Mouse (Mus musculus) heart, postnatal 10 days (tissue): Measurements from ENCODE around the gene Ddx46. TPM values are rescaled to one million over a fixed set of nuclear protein-coding genes. Genes with fewer than 3 reads are reported as not detected.
"Not testable (repeated sequence)": the region's sequence is repeated elsewhere in the genome, so short reads cannot be mapped to it uniquely, and the experiment has no call there.

Experiments
- DNase-seq, 2 experiments: peaks; one replicate each; pipeline ENCODE4 v3.0.0; 2021
- intact Hi-C: fragments of 180-260 bp; cut with DNase I; formaldehyde crosslinking; loops from one replicate; pipeline ENCODE4 v1.15.1; 2025
- total RNA-seq, 2 experiments: library from RNA; stranded (reverse); gene quantifications; 2 replicates each; pipeline ENCODE4 v1.2.3; 2021

Ddx46 gene
- total RNA-seq, 2 experiments from 2014 or later, result 29.8 to 33.5 TPM

- no peak for DNase-seq
- intact Hi-C loops, result no loop called here
These were observed 1.6 kb downstream of the Ddx46 start for GRCm38 (mm10) chr13:55636185-55636983.

GRCm38 (mm10) chr13:55640480-55640879, 5.7 kb downstream of the Ddx46 start:
- intact Hi-C loops, result loop anchor here (1.0 kb wide), 1 partner anchor 39 kb away; no protein-coding TSS in a partner anchor
- DNase-seq, result peak; percentile 83 to 91

GRCm38 (mm10) chr13:55644525-55644924, 9.7 kb downstream of the Ddx46 start:
- intact Hi-C loops, result no loop called here
- peak in 1 of 2 experiments; percentile 12 for DNase-seq

DNA sequence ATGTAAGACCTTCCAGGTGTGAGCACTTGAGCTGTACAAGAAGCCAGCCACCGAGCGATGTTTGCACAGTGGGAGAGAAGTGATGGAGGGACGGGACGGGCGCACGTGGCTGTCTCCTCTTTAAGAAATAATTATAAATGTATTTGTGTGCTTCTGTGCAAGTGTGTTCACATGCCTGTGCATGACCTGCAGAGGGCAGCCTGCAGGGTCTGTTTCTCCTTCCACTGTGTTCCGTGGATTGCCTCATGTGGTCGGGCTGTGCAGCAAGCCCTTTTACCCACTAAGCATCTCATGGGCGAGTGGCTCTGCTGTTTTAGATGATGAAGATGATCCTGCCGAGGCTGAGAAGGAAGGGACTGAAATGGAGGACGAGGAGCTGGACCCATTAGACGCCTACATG, 15.3 kb downstream of the Ddx46 start:
- intact Hi-C loops, result no loop called here
- DNase-seq, result no peak

GRCm38 (mm10) chr13:55650980-55651379, 16.2 kb downstream of the Ddx46 start:
- intact Hi-C loops, result no loop called here
- no peak for DNase-seq

DNA sequence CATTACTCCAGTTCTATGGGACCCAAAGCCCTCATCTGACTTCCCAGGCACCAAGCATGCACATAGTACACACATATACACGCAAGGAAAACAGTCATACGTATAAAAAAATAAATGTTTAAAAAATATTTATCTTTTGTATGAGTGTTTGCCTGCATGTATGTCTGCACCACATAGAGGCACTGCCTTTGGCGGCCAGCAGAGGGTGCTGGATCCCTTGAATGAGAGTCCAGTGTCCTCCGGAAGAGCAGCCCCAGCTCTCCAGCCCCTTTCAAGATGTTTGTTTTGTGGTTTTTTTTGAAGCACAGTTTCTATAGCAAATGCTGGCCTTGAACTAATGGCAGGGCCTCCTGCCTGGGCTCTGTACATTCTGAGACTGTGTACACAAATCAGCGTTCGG, 33.7 kb downstream of the Ddx46 start:
- peak; percentile 24 to 42 for DNase-seq

GRCm38 (mm10) chr13:55672711-55673110, 37.9 kb downstream of the Ddx46 start:
- no peak for DNase-seq
- intact Hi-C loops, result no loop called here

More for the DNA sequence above, 33.7 kb downstream of the Ddx46 start:
- intact Hi-C loops, result loop anchor here (2.0 kb wide), 1 partner anchor 60 kb away; no protein-coding TSS in a partner anchor

GRCm38 (mm10) chr13:55677364-55677763, 42.5 kb downstream of the Ddx46 start:
- intact Hi-C loops, result no loop called here
- no peak for DNase-seq

DNA sequence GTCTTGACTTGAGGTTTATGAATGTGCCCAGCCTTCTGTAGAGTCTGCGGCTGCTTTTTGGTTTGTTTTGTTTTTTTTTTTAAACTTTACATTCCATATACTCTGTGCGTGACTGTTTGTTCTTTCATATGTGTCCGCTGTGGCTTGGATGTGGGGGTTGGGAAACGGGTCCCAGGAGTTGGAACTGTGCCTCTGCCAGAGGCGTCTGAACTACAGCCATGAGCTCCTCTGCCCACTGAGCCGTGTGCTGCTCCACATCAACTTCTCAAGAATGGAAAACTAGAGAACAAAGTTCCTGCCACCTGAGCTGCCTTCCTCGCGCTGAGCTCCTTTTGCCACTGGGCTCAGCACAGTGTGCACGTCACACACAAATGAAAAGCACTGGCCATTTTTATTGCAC, 47.4 kb downstream of the Ddx46 start:
- DNase-seq, result no peak
- intact Hi-C loops, result no loop called here

GRCm38 (mm10) chr13:55683581-55683980, 48.8 kb downstream of the Ddx46 start:
- no peak for DNase-seq
- intact Hi-C loops, result no loop called here

GRCm38 (mm10) chr13:55686107-55686633, 51.3 kb downstream of the Ddx46 start:
- intact Hi-C loops, result no loop called here
- no peak for DNase-seq

DNA sequence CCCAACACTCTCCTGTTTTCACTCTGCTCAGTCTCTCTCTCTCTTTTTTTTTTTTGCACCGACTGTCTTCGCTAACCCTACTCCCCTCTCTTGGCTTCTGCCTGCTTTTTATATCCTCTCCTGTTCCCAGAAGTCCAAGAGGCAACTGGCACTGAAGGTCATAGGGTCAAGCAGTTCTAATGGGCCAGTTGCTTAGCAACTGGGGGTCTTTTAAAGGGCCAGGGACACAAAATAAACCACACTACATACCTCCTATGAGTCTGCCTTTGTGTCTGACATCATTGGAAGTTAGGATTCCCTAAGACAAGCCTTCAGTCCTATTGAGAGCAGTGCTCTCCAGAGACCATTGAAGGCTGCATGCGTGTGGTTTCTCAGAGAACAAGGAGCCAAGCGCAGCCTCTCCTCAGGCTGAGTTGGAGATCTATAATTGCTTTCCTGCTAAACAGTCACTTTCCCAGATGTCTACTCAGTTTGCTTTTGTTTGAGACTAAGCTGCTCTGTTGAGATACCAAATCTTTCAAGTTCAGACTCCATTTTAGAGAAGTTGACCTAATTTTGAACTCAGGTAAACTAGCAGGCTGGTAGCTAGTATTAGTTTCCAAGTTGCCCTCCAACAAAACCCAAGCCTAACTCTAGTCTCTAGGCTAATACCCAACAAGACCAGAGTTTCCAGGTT, 53.2 kb downstream of the Ddx46 start:
- intact Hi-C loops, result no loop called here

DNA sequence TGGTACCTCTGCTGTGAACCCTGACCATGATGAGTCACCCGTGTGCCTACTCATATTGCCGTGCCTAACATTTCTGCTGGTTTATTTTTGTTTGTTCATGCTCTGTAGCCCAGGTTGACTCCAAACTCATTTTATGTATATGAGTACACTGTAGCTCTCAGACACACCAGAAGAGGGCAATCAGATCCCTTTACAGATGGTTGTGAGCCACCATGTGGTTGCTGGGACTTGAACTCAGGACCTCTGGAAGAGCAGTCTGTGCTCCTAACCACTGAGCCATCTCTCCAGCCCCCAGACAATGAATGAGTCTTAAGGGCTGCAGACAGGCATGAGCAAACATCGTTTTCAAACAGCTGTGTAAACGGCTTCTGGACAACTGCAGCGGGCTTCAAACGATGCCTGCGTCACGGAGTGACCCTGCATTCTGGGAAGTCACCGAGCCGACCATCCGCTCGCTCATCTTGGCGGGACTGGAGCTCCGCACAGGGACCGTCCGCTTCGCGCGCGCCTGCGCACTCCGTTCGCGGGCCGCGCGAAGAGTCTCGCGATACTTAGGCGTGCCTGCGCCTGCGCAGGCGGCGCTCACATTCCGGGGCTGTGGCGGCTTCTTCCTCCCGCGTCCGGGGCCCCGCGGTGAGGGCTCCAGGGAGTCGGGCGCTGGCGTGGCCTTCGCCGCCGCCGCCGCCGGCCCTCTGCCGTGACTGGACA, 57.9 kb downstream of the Ddx46 start, which contains the start of gene B230219D22Rik:
Gene B230219D22Rik, plus strand, starts transcription at position 590 of the 708 bp plus-strand sequence.
- intact Hi-C loops, result loop anchor here (5.0 kb wide), 1 partner anchor 35 kb away; the partner anchor contains the start of gene Pcbd2
- DNase-seq, result peak; percentile 93

More for the DNA sequence above, 53.2 kb downstream of the Ddx46 start:
- DNase-seq, result no peak

GRCm38 (mm10) chr13:55693243-55693721, 58.5 kb downstream of the Ddx46 start:
- DNase-seq, result no peak
- intact Hi-C loops, result loop anchor here (5.0 kb wide), 1 partner anchor 34 kb away; the partner anchor contains the start of gene Pcbd2

- DNase-seq, result no peak
- intact Hi-C loops, result loop anchor here (5.0 kb wide), 1 partner anchor 33 kb away; the partner anchor contains the start of gene Pcbd2
These were observed 59.3 kb downstream of the Ddx46 start for GRCm38 (mm10) chr13:55694110-55694509.

DNA sequence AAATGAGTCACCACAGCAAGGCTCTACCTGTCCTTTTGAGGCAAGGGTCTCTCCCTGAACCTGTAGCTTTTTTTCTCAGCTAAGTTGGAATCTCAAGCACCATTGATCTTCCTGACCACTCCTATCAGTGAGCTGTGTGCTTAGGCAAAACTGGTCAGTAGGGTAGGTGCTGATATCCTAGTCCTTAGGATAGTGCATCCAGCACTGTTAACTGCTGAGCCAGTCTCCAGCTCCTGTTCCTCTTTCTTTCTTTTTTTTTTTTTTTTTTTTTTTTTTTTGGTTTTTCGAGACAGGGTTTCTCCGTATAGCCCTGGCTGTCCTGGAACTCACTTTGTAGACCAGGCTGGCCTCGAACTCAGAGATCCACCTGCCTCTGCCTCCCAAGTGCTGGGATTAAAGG, 61.2 kb downstream of the Ddx46 start:
- DNase-seq, intact Hi-C loops: not testable (repeated sequence)

GRCm38 (mm10) chr13:55704301-55704700, 69.5 kb downstream of the Ddx46 start:
- DNase-seq, result no peak
- intact Hi-C loops, result no loop called here

GRCm38 (mm10) chr13:55712846-55713245, 78.0 kb downstream of the Ddx46 start:
- no peak for DNase-seq

GRCm38 (mm10) chr13:55714501-55715166, 79.8 kb downstream of the Ddx46 start, which contains the start of gene Txndc15:
Gene Txndc15 (plus strand): TSS chr13:55714650.
- peak; percentile 92 to 94 for DNase-seq
- intact Hi-C loops, result no loop called here

More at GRCm38 (mm10) chr13:55712846-55713245, 78.0 kb downstream of the Ddx46 start:
- intact Hi-C loops, result no loop called here

DNA sequence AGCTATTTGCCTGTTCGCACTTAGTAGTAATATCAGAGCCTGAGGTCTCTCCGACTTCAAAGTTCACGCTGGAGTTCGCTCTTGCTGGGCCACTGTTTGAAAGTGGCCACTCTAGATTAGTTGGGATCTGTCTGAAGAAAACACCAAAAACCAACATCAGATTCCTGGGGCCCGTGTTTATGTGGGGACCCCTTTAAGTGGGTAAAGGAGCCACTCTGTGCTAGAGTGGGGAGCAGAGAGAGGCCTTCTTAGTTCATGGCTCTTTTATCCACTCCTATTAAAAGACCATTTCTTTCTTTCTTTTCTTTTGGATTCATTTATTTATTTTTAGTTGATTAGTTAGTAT, 80.3 kb downstream of the Ddx46 start:
- no peak for DNase-seq
- intact Hi-C loops, result no loop called here
